Mouse (Mus musculus) G1E (cell line): ENCODE data around the gene Ptprs.
A peak's percentile ranks its signal among the peaks of the same experiment; 100 is the strongest.

Experiments used
- CTCF ChIP-seq: IDR thresholded peaks from 2 replicates; pipeline ENCODE4 v1.5.1; 2012; ENCODE audit warnings: low read depth, low read length, inconsistent platforms, mixed read lengths
- TAL1 ChIP-seq: conservative IDR thresholded peaks from 2 replicates; pipeline ENCODE4 v1.6.1; 2012; ENCODE audit warnings: low read depth, low read length, inconsistent platforms, mixed read lengths

GRCm38 (mm10) chr17:56420022-56420421 is 56.3 kb downstream of the Ptprs start:
- TF ChIP-seq CTCF (0 out of 2 replicates have a peak, but pooled peaks have one; percentile 13), TAL1 (no peak)
